ENCODE assay signal across 8 mouse cellular contexts in genomic region chr1:36302957-36303356, GRCm38 (mm10). TPM values are rescaled to one million over a fixed set of nuclear protein-coding genes. Genes with fewer than 3 reads are reported as not detected.
DNase-seq lines count a peak whose midpoint lies in the region; ATAC-seq lines count a peak whose summit lies in the region.

No protein-coding gene starts in this region.

- peaks cover 19% of the 10 kb centered on the region for H3K27me3 ChIP-seq in heart, embryonic 14.5 days (ENCODE audit: control insufficient read depth, insufficient read depth, low read length)
- H3K27me3 ChIP-seq in hindbrain, embryonic 13.5 days: peaks cover 44% of the 10 kb centered on the region
- H3K27me3 ChIP-seq in midbrain, embryonic 11.5 days (ENCODE audit: control insufficient read depth, insufficient read depth, low read length): peaks cover 7% of the 10 kb centered on the region

- peak overlapping the region; percentile 29 to 35 for H3K4me3 ChIP-seq in heart, embryonic 14.5 days (ENCODE audit: control insufficient read depth in 1 of 2, insufficient read depth in 1 of 2, low read depth in 1 of 2, low read length in 2 of 2)
- H3K4me3 ChIP-seq in brown adipose tissue, adult 24 weeks (ENCODE audit: insufficient read depth, low read depth, low read length): peak overlapping the region; percentile 24
- peak overlapping the region; percentile 39 for H3K4me3 ChIP-seq in hindbrain, embryonic 13.5 days
- peak overlapping the region; percentile 28 for H3K4me3 ChIP-seq in midbrain, embryonic 11.5 days (ENCODE audit: low read depth, low read length)

- H3K36me3 ChIP-seq in heart, embryonic 14.5 days (ENCODE audit: control insufficient read depth, insufficient read depth, low read length): no peaks in the 10 kb centered on the region
- H3K36me3 ChIP-seq in hindbrain, embryonic 13.5 days: no peaks in the 10 kb centered on the region
- H3K36me3 ChIP-seq in midbrain, embryonic 11.5 days (ENCODE audit: control insufficient read depth, insufficient read depth, low read length): no peaks in the 10 kb centered on the region

- H3K4me2 ChIP-seq in heart, embryonic 14.5 days (ENCODE audit: low read length): peak overlapping the region; percentile 69
- peak overlapping the region; percentile 76 for H3K4me2 ChIP-seq in hindbrain, embryonic 13.5 days
- H3K4me2 ChIP-seq in midbrain, embryonic 11.5 days: peak overlapping the region; percentile 54

- peak overlapping the region; percentile 69 to 80 for H3K27ac ChIP-seq in heart, embryonic 14.5 days (replicated peaks in 1 of 2; ENCODE audit: control insufficient read depth in 1 of 2, insufficient read depth in 1 of 2, low read depth in 2 of 2, low read length in 2 of 2)
- peak overlapping the region; percentile 69; the same call in 1 of the 2 replicates for H3K27ac ChIP-seq in brown adipose tissue, adult 24 weeks (replicated peaks; ENCODE audit: low read depth, low read length)
- H3K27ac ChIP-seq in hindbrain, embryonic 13.5 days: 0 out of 2 replicates have a peak overlapping the region, but pooled peaks have one; percentile 67
- no peak overlapping the region for H3K27ac ChIP-seq in midbrain, embryonic 11.5 days (ENCODE audit: low read depth, low read length)

- WGBS in heart, embryonic 14.5 days: 11% methylated on average over 9 of the region's 9 CpGs
- WGBS in hindbrain, embryonic 13.5 days: 20% methylated on average over 9 of the region's 9 CpGs
- WGBS in midbrain, embryonic 11.5 days: 19% methylated on average over 9 of the region's 9 CpGs

- peak overlapping the region; percentile 71 for H3K9ac ChIP-seq in heart, embryonic 14.5 days (ENCODE audit: low read length)
- peak overlapping the region; percentile 63 for H3K9ac ChIP-seq in hindbrain, embryonic 13.5 days
- peak overlapping the region; percentile 24; the same call in 1 of the 2 replicates for H3K9ac ChIP-seq in midbrain, embryonic 11.5 days (ENCODE audit: low read length)

- no peak for ATAC-seq in heart, embryonic 14.5 days (ENCODE audit: insufficient number of reproducible peaks, insufficient read depth, low FRiP score, low read depth)
- no peak for ATAC-seq in hindbrain, embryonic 13.5 days (ENCODE audit: low FRiP score)
- ATAC-seq in midbrain, embryonic 11.5 days (ENCODE audit: low FRiP score): no peak
- ATAC-seq in monocyte, adult 5-6 weeks (replicated peaks; ENCODE audit: insufficient number of reproducible peaks, low FRiP score, low TSS enrichment, poor library complexity, severe bottlenecking): no peak

- H3K9me3 ChIP-seq in heart, embryonic 14.5 days (ENCODE audit: control insufficient read depth, low read length): no peaks in the 10 kb centered on the region
- H3K9me3 ChIP-seq in hindbrain, embryonic 13.5 days: no peaks in the 10 kb centered on the region
- H3K9me3 ChIP-seq in midbrain, embryonic 11.5 days (ENCODE audit: control insufficient read depth, low read length): no peaks in the 10 kb centered on the region

- peaks cover 17 to 31% of the 10 kb centered on the region in 2 experiments for H3K4me1 ChIP-seq in heart, embryonic 14.5 days (ENCODE audit: control insufficient read depth in 2 of 2, insufficient read depth in 2 of 2, low read length in 2 of 2)
- H3K4me1 ChIP-seq in brown adipose tissue, adult 24 weeks (ENCODE audit: control insufficient read depth, insufficient read depth, insufficient read length, low read length): no peaks in the 10 kb centered on the region
- H3K4me1 ChIP-seq in hindbrain, embryonic 13.5 days (replicated peaks): peaks cover 8% of the 10 kb centered on the region
- H3K4me1 ChIP-seq in midbrain, embryonic 11.5 days (ENCODE audit: control insufficient read depth, insufficient read depth, low read length): peaks cover 5% of the 10 kb centered on the region

- no peak for DNase-seq in heart, adult 8-10 months (ENCODE audit: low spot score)
- no peak for DNase-seq in midbrain, embryonic 11.5 days (ENCODE audit: low spot score, missing footprints)
- DNase-seq in MN1 (ENCODE audit: low spot score): no peak
- DNase-seq in right cerebral cortex, postnatal 10 days (ENCODE audit: low spot score in 2 of 2): no peak

RNA-seq across cellular contexts. Expression of gene Arid5a, which starts 4.6 kb away (rescaled TPM):
- polyA plus RNA-seq in heart, embryonic 14.5 days (2014; fragmentation: Nextera tagmentation; extraction: Ambion mirVana): 10.3 and 12.5 TPM in 2 replicates
- total RNA-seq in heart, adult 8-10 months (2022): 10 to 100 TPM in 2 of 4 experiments, 1 to 10 TPM in 2; 4.7 to 16.6 (median 9.9) TPM
- 1.3 and 4.0 TPM in 2 replicates for polyA plus RNA-seq in brown adipose tissue, adult 24 weeks (2012; ENCODE audit: insufficient read depth, insufficient read length, missing spikeins)
- polyA plus RNA-seq in hindbrain, embryonic 13.5 days (2015; fragmentation: Nextera tagmentation; extraction: Ambion mirVana): 3.8 and 4.0 TPM in 2 replicates
- 1.8 and 2.0 TPM in 2 replicates for polyA plus RNA-seq in midbrain, embryonic 11.5 days (2014; fragmentation: Nextera tagmentation; extraction: Ambion mirVana)
- total RNA-seq in monocyte, adult 5-6 weeks (2017): 47.3 to 80.2 TPM (median 65.0 TPM) in 3 replicates

RNA-seq across cellular contexts. Expression of gene Neurl3, which starts 28.5 kb away (rescaled TPM):
- 4.6 and 5.2 TPM in 2 replicates for polyA plus RNA-seq in heart, embryonic 14.5 days (2014; fragmentation: Nextera tagmentation; extraction: Ambion mirVana)
- 1 to 10 TPM; 2.0 to 4.4 (median 2.8) TPM for total RNA-seq in heart, adult 8-10 months (2022)
- polyA plus RNA-seq in brown adipose tissue, adult 24 weeks (2012; ENCODE audit: insufficient read depth, insufficient read length, missing spikeins): 2.0 and 2.5 TPM in 2 replicates
- 1.3 and 1.4 TPM in 2 replicates for polyA plus RNA-seq in hindbrain, embryonic 13.5 days (2015; fragmentation: Nextera tagmentation; extraction: Ambion mirVana)
- 0.33 and 0.57 TPM in 2 replicates for polyA plus RNA-seq in midbrain, embryonic 11.5 days (2014; fragmentation: Nextera tagmentation; extraction: Ambion mirVana)
- total RNA-seq in monocyte, adult 5-6 weeks (2017): 315 to 366 TPM (median 360 TPM) in 3 replicates

RNA-seq across cellular contexts. Expression of gene Uggt1, which starts 58.4 kb away (rescaled TPM):
- polyA plus RNA-seq in heart, embryonic 14.5 days (2014; fragmentation: Nextera tagmentation; extraction: Ambion mirVana): 50.1 and 50.5 TPM in 2 replicates
- 10 to 100 TPM; 26.8 to 31.9 (median 28.4) TPM for total RNA-seq in heart, adult 8-10 months (2022)
- polyA plus RNA-seq in brown adipose tissue, adult 24 weeks (2012; ENCODE audit: insufficient read depth, insufficient read length, missing spikeins): 11.0 and 11.6 TPM in 2 replicates
- 44.6 and 45.3 TPM in 2 replicates for polyA plus RNA-seq in hindbrain, embryonic 13.5 days (2015; fragmentation: Nextera tagmentation; extraction: Ambion mirVana)
- 80.7 and 83.0 TPM in 2 replicates for polyA plus RNA-seq in midbrain, embryonic 11.5 days (2014; fragmentation: Nextera tagmentation; extraction: Ambion mirVana)
- total RNA-seq in monocyte, adult 5-6 weeks (2017): 91.2 to 135 TPM (median 106 TPM) in 3 replicates
